Mouse (Mus musculus) brain, adult 2 months (tissue): ENCODE measurements around the gene Zfp882.
"Not testable (repeated sequence)": the region's sequence is repeated elsewhere in the genome, so short reads cannot be mapped to it uniquely, and the experiment has no call there.

ENCODE experiments used
- DNase-seq: peaks from one replicate; pipeline ENCODE4 v3.0.0; 2011; ENCODE audit warnings: low read depth, low spot score

The Zfp882 gene

GRCm38 (mm10) chr8:71908309-71909261 lies at the start of gene Zfp882, which contains the start of gene Zfp617:
Zfp882 (plus strand) TSS chr8:71908608.
Zfp617 (plus strand) TSS chr8:71908635.
- DNase-seq = peak; percentile 98

GRCm38 (mm10) chr8:71861551-71861950 lies 46.9 kb upstream of the Zfp882 start:
- not testable (repeated sequence) for DNase-seq

GRCm38 (mm10) chr8:71862038-71862437 lies 46.4 kb upstream of the Zfp882 start:
- not testable (repeated sequence) for DNase-seq

- peak; percentile 96 for DNase-seq
Measured at GRCm38 (mm10) chr8:71881618-71882274, 26.7 kb upstream of the Zfp882 start, which contains the start of gene Zfp709. Zfp709 (plus strand) TSS chr8:71882019.

- not testable (repeated sequence) for DNase-seq
Measured at GRCm38 (mm10) chr8:71900666-71901065, 7.7 kb upstream of the Zfp882 start.

GRCm38 (mm10) chr8:71903084-71903483 lies 5.3 kb upstream of the Zfp882 start:
- DNase-seq = not testable (repeated sequence)

- DNase-seq = no peak
Measured at GRCm38 (mm10) chr8:71906809-71907208, 1.6 kb upstream of the Zfp882 start.

GRCm38 (mm10) chr8:71907798-71908257 lies 580 bp upstream of the Zfp882 start:
- no peak for DNase-seq

GRCm38 (mm10) chr8:71912286-71912685 lies 3.9 kb downstream of the Zfp882 start:
- DNase-seq = no peak

- peak; percentile 99 for DNase-seq
Measured at GRCm38 (mm10) chr8:71922567-71923401, 14.4 kb downstream of the Zfp882 start.

GRCm38 (mm10) chr8:71925791-71926190 lies 17.4 kb downstream of the Zfp882 start:
- no peak for DNase-seq

GRCm38 (mm10) chr8:71926551-71926950 lies 18.1 kb downstream of the Zfp882 start:
- DNase-seq = no peak

- no peak for DNase-seq
Measured at GRCm38 (mm10) chr8:71927779-71928178, 19.4 kb downstream of the Zfp882 start.

GRCm38 (mm10) chr8:71938037-71938436 lies 29.6 kb downstream of the Zfp882 start:
- DNase-seq = not testable (repeated sequence)

GRCm38 (mm10) chr8:71940293-71941208 lies 32.1 kb downstream of the Zfp882 start:
- DNase-seq = no peak

GRCm38 (mm10) chr8:71941776-71942175 lies 33.4 kb downstream of the Zfp882 start:
- no peak for DNase-seq

GRCm38 (mm10) chr8:71948624-71949023 lies 40.2 kb downstream of the Zfp882 start:
- DNase-seq = no peak

- peak; percentile 100 for DNase-seq
Measured at GRCm38 (mm10) chr8:71950482-71951221, 42.2 kb downstream of the Zfp882 start, which contains the start of gene Zfp961. Zfp961 (plus strand) TSS chr8:71951038.

- no peak for DNase-seq
Measured at GRCm38 (mm10) chr8:71951436-71952161, 43.2 kb downstream of the Zfp882 start.
